Comparison of ENCODE assay signal across 17 mouse cellular contexts in the genomic region with DNA sequence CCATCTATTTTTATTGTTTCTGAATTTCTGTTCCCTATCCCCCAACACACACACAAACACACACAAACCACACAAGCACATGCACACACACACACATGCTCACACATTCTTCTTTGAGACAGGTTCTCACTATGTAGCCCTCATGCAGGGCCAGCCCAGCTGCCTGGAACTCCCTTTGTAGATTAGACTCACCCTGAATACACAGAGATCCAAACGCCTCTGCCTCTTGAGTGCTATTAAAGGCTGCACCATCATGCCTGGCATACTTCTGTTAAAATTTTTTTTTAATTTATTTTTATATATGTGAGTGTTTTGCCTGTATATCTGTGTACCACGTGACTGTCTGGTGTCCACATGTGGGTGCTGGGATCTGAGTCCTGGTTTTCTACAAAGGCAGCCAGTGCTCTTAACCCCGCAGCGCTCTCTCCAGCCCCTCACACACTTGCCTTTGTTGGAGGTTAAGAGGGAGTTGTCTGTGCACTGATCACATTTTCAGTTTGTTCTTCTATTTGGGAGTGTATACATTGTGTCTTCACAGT. TPM values are rescaled to one million over a fixed set of nuclear protein-coding genes. Genes with fewer than 3 reads are reported as not detected.
DNase-seq lines count a peak whose midpoint lies in the region; ATAC-seq and TF ChIP-seq lines count a peak whose summit lies in the region.
"Had no signal": no experiment of that assay in that cellular context is flagged by ENCODE, and none has a peak within 500 bp of the region (broad histone marks: within the 10 kb centered on the region; RNA-seq: fewer than 3 reads in every experiment).

No protein-coding gene starts in this region.

- DNase-seq in frontal cortex, postnatal 25 days (ENCODE audit: low spot score in 2 of 2): no peak
- peak; percentile 52 for DNase-seq in heart, postnatal 0 days (ENCODE audit: low spot score)
- DNase-seq in heart, postnatal 10 days: no peak
- DNase-seq in liver, embryonic 13.5 days: no peak
- no peak for DNase-seq in liver, embryonic 11.5 days (ENCODE audit: low spot score)
- DNase-seq in neural tube, embryonic 10.5 days (ENCODE audit: extremely low spot score, low spot score): no peak
- DNase-seq: cerebellum, adult 11 months; cerebellum, postnatal 14 days; embryo, embryonic 11 days; gastrocnemius, postnatal 25 days; spleen, adult 18-20 months; thymus, adult 18-20 months had no signal

- H3K36me3 ChIP-seq in heart, postnatal 0 days (replicated peaks; ENCODE audit: control insufficient read depth, insufficient read depth, low read length): no peaks in the 10 kb centered on the region
- no peaks in the 10 kb centered on the region for H3K36me3 ChIP-seq in liver, embryonic 13.5 days
- no peaks in the 10 kb centered on the region for H3K36me3 ChIP-seq in liver, embryonic 11.5 days (ENCODE audit: control insufficient read depth, insufficient read depth, low read length)
- no peaks in the 10 kb centered on the region for H3K36me3 ChIP-seq in neural tube, embryonic 13.5 days
- H3K36me3 ChIP-seq: forebrain, embryonic 12.5 days; hindbrain, embryonic 10.5 days had no signal

- H3K4me1 ChIP-seq in heart, postnatal 0 days (ENCODE audit: control insufficient read depth, insufficient read depth): peaks cover 14% of the 10 kb centered on the region
- H3K4me1 ChIP-seq in liver, embryonic 13.5 days (replicated peaks): peaks cover 48% of the 10 kb centered on the region
- peaks cover 15% of the 10 kb centered on the region for H3K4me1 ChIP-seq in liver, embryonic 11.5 days (replicated peaks; ENCODE audit: control insufficient read depth, insufficient read depth, low read length)
- H3K4me1 ChIP-seq in neural tube, embryonic 13.5 days (replicated peaks): peaks cover 25% of the 10 kb centered on the region
- H3K4me1 ChIP-seq: forebrain, embryonic 12.5 days had no signal

- no peak for TF ChIP-seq CTCF in heart, postnatal 0 days (IDR thresholded peaks at IDR 0.05; ENCODE audit: low read depth)

- H3K27me3 ChIP-seq in heart, postnatal 0 days (ENCODE audit: control insufficient read depth, insufficient read depth, low read length): no peaks in the 10 kb centered on the region
- no peaks in the 10 kb centered on the region for H3K27me3 ChIP-seq in liver, embryonic 13.5 days
- H3K27me3 ChIP-seq in liver, embryonic 11.5 days (replicated peaks; ENCODE audit: control insufficient read depth, insufficient read depth, low read length): no peaks in the 10 kb centered on the region
- no peaks in the 10 kb centered on the region for H3K27me3 ChIP-seq in neural tube, embryonic 13.5 days
- H3K27me3 ChIP-seq: forebrain, embryonic 12.5 days had no signal

- no peak overlapping the region for H3K9ac ChIP-seq in heart, postnatal 0 days (replicated peaks; ENCODE audit: low read depth, low read length)
- H3K9ac ChIP-seq in liver, embryonic 13.5 days: no peak overlapping the region
- no peak overlapping the region for H3K9ac ChIP-seq in liver, embryonic 11.5 days (ENCODE audit: low read depth, low read length)
- H3K9ac ChIP-seq in neural tube, embryonic 13.5 days: no peak overlapping the region
- H3K9ac ChIP-seq: forebrain, embryonic 12.5 days had no signal

- H3K4me3 ChIP-seq in heart, postnatal 0 days (ENCODE audit: low read depth, low read length): no peak overlapping the region
- H3K4me3 ChIP-seq in liver, embryonic 13.5 days (replicated peaks): no peak overlapping the region
- H3K4me3 ChIP-seq in liver, embryonic 11.5 days (ENCODE audit: low read depth, low read length): no peak overlapping the region
- no peak overlapping the region for H3K4me3 ChIP-seq in neural tube, embryonic 13.5 days
- H3K4me3 ChIP-seq: forebrain, embryonic 12.5 days; hindbrain, embryonic 10.5 days had no signal

- TF ChIP-seq EP300 in heart, postnatal 0 days (IDR thresholded peaks at IDR 0.05; ENCODE audit: low read depth): no peak

- 13% methylated on average over 4 of the region's 4 CpGs for WGBS in heart, postnatal 0 days
- WGBS in liver, embryonic 13.5 days (ENCODE audit: insufficient replicate concordance): 56% methylated on average over 4 of the region's 4 CpGs
- WGBS in liver, embryonic 11.5 days: 51% methylated on average over 4 of the region's 4 CpGs
- 49% methylated on average over 4 of the region's 4 CpGs for WGBS in neural tube, embryonic 13.5 days

- H3K9me3 ChIP-seq in heart, postnatal 0 days (replicated peaks; ENCODE audit: control insufficient read depth, low read length): no peaks in the 10 kb centered on the region
- H3K9me3 ChIP-seq in liver, embryonic 13.5 days (replicated peaks): no peaks in the 10 kb centered on the region
- H3K9me3 ChIP-seq in liver, embryonic 11.5 days (ENCODE audit: control insufficient read depth, low read length): no peaks in the 10 kb centered on the region
- H3K9me3 ChIP-seq in neural tube, embryonic 13.5 days: no peaks in the 10 kb centered on the region
- H3K9me3 ChIP-seq: forebrain, embryonic 12.5 days; hindbrain, embryonic 10.5 days had no signal

- intact Hi-C loops in heart, postnatal 10 days (cut with DNase I): no loop called here

- peak overlapping the region; percentile 70 for H3K27ac ChIP-seq in heart, postnatal 0 days (ENCODE audit: low read depth)
- H3K27ac ChIP-seq in liver, embryonic 13.5 days: peak overlapping the region; percentile 32
- no peak overlapping the region for H3K27ac ChIP-seq in liver, embryonic 11.5 days (ENCODE audit: low read depth, low read length)
- H3K27ac ChIP-seq in neural tube, embryonic 13.5 days (replicated peaks): peak overlapping the region; percentile 28; the same call in 1 of the 2 replicates
- H3K27ac ChIP-seq: forebrain, embryonic 12.5 days; hindbrain, embryonic 10.5 days had no signal

- peak; percentile 64; the same call in 1 of the 2 replicates for ATAC-seq in frontal cortex, adult (ENCODE audit: low TSS enrichment)
- peak; percentile 85 for ATAC-seq in heart, postnatal 0 days (ENCODE audit: insufficient read depth, low read depth)
- no peak for ATAC-seq in liver, embryonic 13.5 days (ENCODE audit: low read depth)
- no peak for ATAC-seq in liver, embryonic 11.5 days (replicated peaks; ENCODE audit: low FRiP score)
- ATAC-seq in neural tube, embryonic 13.5 days (ENCODE audit: low read depth): no peak; the same call in 1 of the 2 replicates
- ATAC-seq: midbrain, embryonic 16.5 days had no signal

- H3K4me2 ChIP-seq in heart, postnatal 0 days (ENCODE audit: low read depth, low read length): peak overlapping the region; percentile 9; the same call in 1 of the 2 replicates
- no peak overlapping the region for H3K4me2 ChIP-seq in liver, embryonic 13.5 days
- H3K4me2 ChIP-seq in liver, embryonic 11.5 days: no peak overlapping the region
- no peak overlapping the region for H3K4me2 ChIP-seq in neural tube, embryonic 13.5 days
- H3K4me2 ChIP-seq: forebrain, embryonic 12.5 days had no signal

RNA-seq across cellular contexts. Expression of gene Mark3, which starts 12.0 kb away (rescaled TPM):
- 66.3 and 80.1 TPM in 2 replicates for total RNA-seq in heart, postnatal 0 days (2014; rRNA removed; ENCODE audit: low replicate concordance)
- 16.5 and 20.0 TPM in 2 replicates for polyA plus RNA-seq in heart, postnatal 0 days (2015; fragmentation: Nextera tagmentation; extraction: Ambion mirVana)
- 10 to 100 TPM; 71.0 to 71.7 TPM for total RNA-seq in heart, postnatal 10 days (2021)
- 13.9 and 14.6 TPM in 2 replicates for polyA plus RNA-seq in liver, embryonic 13.5 days (2015; fragmentation: Nextera tagmentation; extraction: Ambion mirVana)
- 36.9 and 38.6 TPM in 2 replicates for polyA plus RNA-seq in liver, embryonic 11.5 days (2014; fragmentation: Nextera tagmentation; extraction: Ambion mirVana)
- 53.1 and 61.5 TPM in 2 replicates for polyA plus RNA-seq in neural tube, embryonic 13.5 days (2015; fragmentation: Nextera tagmentation; extraction: Ambion mirVana)

RNA-seq across cellular contexts. Expression of gene Eif5, which starts 24.5 kb away (rescaled TPM):
- 153 and 223 TPM in 2 replicates for total RNA-seq in heart, postnatal 0 days (2014; rRNA removed; ENCODE audit: low replicate concordance)
- 360 and 361 TPM in 2 replicates for polyA plus RNA-seq in heart, postnatal 0 days (2015; fragmentation: Nextera tagmentation; extraction: Ambion mirVana)
- total RNA-seq in heart, postnatal 10 days (2021): 100 to 1,000 TPM; 196 to 199 TPM
- 677 and 738 TPM in 2 replicates for polyA plus RNA-seq in liver, embryonic 13.5 days (2015; fragmentation: Nextera tagmentation; extraction: Ambion mirVana)
- polyA plus RNA-seq in liver, embryonic 11.5 days (2014; fragmentation: Nextera tagmentation; extraction: Ambion mirVana): 623 and 628 TPM in 2 replicates
- 552 and 587 TPM in 2 replicates for polyA plus RNA-seq in neural tube, embryonic 13.5 days (2015; fragmentation: Nextera tagmentation; extraction: Ambion mirVana)

Comparison
In these comparisons a context has a peak if more than half of its experiments do, and no peak if none do; other contexts are left out.
1. ATAC-seq: peak in frontal cortex, adult (single experiment) and heart, postnatal 0 days (single experiment); none in liver, embryonic 13.5 days (single experiment), liver, embryonic 11.5 days (single experiment) and neural tube, embryonic 13.5 days (single experiment).